Mouse (Mus musculus) CH12.LX (cell line): ENCODE measurements around the gene Atg10.

ENCODE experiments used
- CTCF ChIP-seq, 2 experiments: IDR thresholded peaks in 1 of 2; conservative IDR thresholded peaks in 1 of 2; 2 replicates each; pipeline ENCODE4 v1.5.1; 2011 to 2012; ENCODE audit warnings: low read depth in 2 of 2, low read length in 2 of 2, improper control_type of control experiment in 1 of 2, inconsistent platforms in 1 of 2, mild to moderate bottlenecking in 1 of 2, moderate library complexity in 1 of 2
- ELF1 ChIP-seq: IDR thresholded peaks from 2 replicates; pipeline ENCODE4 v1.6.1; 2014; ENCODE audit warnings: low read depth, mild to moderate bottlenecking, inconsistent platforms, low read length, improper control_type of control experiment
- EP300 ChIP-seq: IDR thresholded peaks from 2 replicates; pipeline ENCODE4 v1.6.1; 2011; ENCODE audit warnings: low read length, improper control_type of control experiment
- POLR2A ChIP-seq: IDR thresholded peaks from 2 replicates; pipeline ENCODE4 v1.6.1; 2011; ENCODE audit warnings: low read depth, mild to moderate bottlenecking, improper control_type of control experiment, low read length
- USF2 ChIP-seq: conservative IDR thresholded peaks from 2 replicates; pipeline ENCODE4 v1.6.1; 2011; ENCODE audit warnings: low read depth, low read length, improper control_type of control experiment
- ZC3H11A ChIP-seq: IDR thresholded peaks from 2 replicates; pipeline ENCODE4 v1.6.1; 2012; ENCODE audit warnings: low read depth, mild to moderate bottlenecking, inconsistent platforms, low read length, improper control_type of control experiment

- TF ChIP-seq ZC3H11A = no peak
- no peak for TF ChIP-seq CTCF (conservative IDR thresholded peaks at IDR 0.05 in 1 of 2, IDR thresholded peaks at IDR 0.05 in 1 of 2; ENCODE audit: low read depth in 2 of 2, low read length in 2 of 2)
- no peak for TF ChIP-seq POLR2A
- TF ChIP-seq ELF1 = no peak
- no peak for TF ChIP-seq USF2
- TF ChIP-seq EP300 = no peak
Measured at GRCm38 (mm10) chr13:91221696-91222095, 2.1 kb downstream of the Atg10 start.
